Mouse (Mus musculus) ES-Bruce4 (cell line): ENCODE measurements around the gene Igll1.

ENCODE experiments used
- CTCF ChIP-seq: IDR thresholded peaks from one replicate; pipeline ENCODE4 v1.8.1; 2011; ENCODE audit warnings: low read depth, low read length
- EP300 ChIP-seq: IDR thresholded peaks from 2 replicates; pipeline ENCODE4 v1.6.1; 2011; ENCODE audit warnings: low read depth, low read length; ENCODE audit not compliant: insufficient read depth
- POLR2A ChIP-seq: IDR thresholded peaks from one replicate; pipeline ENCODE4 v1.8.1; 2011; ENCODE audit warnings: low read length; ENCODE audit not compliant: insufficient read depth

- TF ChIP-seq CTCF (peak; percentile 70), POLR2A (no peak), EP300 (no peak)
Observed at GRCm38 (mm10) chr16:16828757-16829615, 34.8 kb downstream of the Igll1 start, which contains the start of gene Spag6l.
